Mouse (Mus musculus) small intestine, adult 2 months (tissue): ENCODE measurements at regions not wholly inside any gene's neighbourhood (a gene's known extent, or its start where the extent isn't known, plus 50 kb on each side); places are given as distances from the start of the nearest gene placed in this dataset.
"Not testable (repeated sequence)": the region's sequence is repeated elsewhere in the genome, so short reads cannot be mapped to it uniquely, and the experiment has no call there.

Source experiments
- H3K27ac ChIP-seq: fragments of 200-500 bp; 2 replicates; pipeline ENCODE4 v1.5.1; 2012; ENCODE audit warnings: low read depth, low read length, control low read depth, inconsistent platforms; ENCODE audit not compliant: insufficient read depth
- H3K27me3 ChIP-seq: fragments of 200-500 bp; 2 replicates; pipeline ENCODE4 v1.6.1; 2012; ENCODE audit warnings: mild to moderate bottlenecking, moderate library complexity, low read length, inconsistent platforms; ENCODE audit not compliant: control insufficient read depth, insufficient read depth
- H3K36me3 ChIP-seq: fragments of 200-500 bp; 2 replicates; pipeline ENCODE4 v1.6.1; 2012; ENCODE audit warnings: mild to moderate bottlenecking, low read length, control low read depth, inconsistent platforms; ENCODE audit not compliant: control insufficient read depth, insufficient read depth
- H3K4me1 ChIP-seq: fragments of 200-500 bp; 2 replicates; pipeline ENCODE4 v1.6.1; 2012; ENCODE audit warnings: low read length, inconsistent platforms, mixed read lengths; ENCODE audit not compliant: control insufficient read depth, insufficient read depth, insufficient read length
- H3K4me3 ChIP-seq: fragments of 200-500 bp; 2 replicates; pipeline ENCODE4 v1.5.1; 2012; ENCODE audit warnings: low read depth, mild to moderate bottlenecking, control low read depth, inconsistent platforms, low read length, moderate library complexity
- CTCF ChIP-seq: fragments of 200-500 bp; IDR thresholded peaks from 2 replicates; pipeline ENCODE4 v1.5.1; 2012; ENCODE audit warnings: low read depth, mild to moderate bottlenecking, control low read depth, inconsistent platforms, low read length, moderate library complexity, mixed read lengths; ENCODE audit not compliant: insufficient replicate concordance, insufficient read length; ENCODE audit errors: extremely low read depth
- POLR2A ChIP-seq: fragments of 200-500 bp; IDR thresholded peaks from 2 replicates; pipeline ENCODE4 v1.6.1; 2012; ENCODE audit warnings: low read depth, mild to moderate bottlenecking, control low read depth, inconsistent platforms, low read length, moderate library complexity
- WGBS: fragments of 180-500 bp; shearing (Covaris S2); methylation state at CpG from one replicate; pipeline ENCODE4 v1.1.7; 2018; 5-methylcytosine and 5-hydroxymethylcytosine counted together

- no peaks in the 10 kb centered on the region for H3K36me3 ChIP-seq
- 94% methylated on average over 2 of the region's 2 CpGs for WGBS
- H3K27me3 ChIP-seq = no peaks in the 10 kb centered on the region
- no peak overlapping the region for H3K4me3 ChIP-seq
- TF ChIP-seq POLR2A (no peak), CTCF (no peak)
- H3K4me1 ChIP-seq = no peaks in the 10 kb centered on the region
- H3K27ac ChIP-seq = no peak overlapping the region
Measured at GRCm38 (mm10) chr13:52318276-52318675, 212.8 kb downstream of the Diras2 start.

DNA sequence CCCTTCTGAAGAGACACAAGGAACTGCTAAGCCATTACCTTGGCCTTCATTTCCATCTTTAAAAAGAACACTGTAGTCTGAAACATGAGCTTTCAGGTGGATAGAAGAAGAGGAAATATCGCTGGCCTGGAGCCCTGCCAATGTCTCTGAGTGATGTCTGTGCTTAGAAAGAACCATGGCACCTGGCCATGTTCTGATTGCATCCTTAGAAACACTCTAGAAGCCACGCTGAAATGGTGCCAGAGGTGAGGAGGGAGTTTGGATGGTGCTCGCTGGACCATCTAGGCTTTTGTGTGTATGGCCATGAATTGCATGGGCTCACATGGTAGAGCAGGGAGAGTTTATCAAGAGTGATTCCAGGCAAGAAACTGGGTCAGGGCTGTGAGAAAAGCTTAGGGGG lies 207.4 kb downstream of the Diras2 start:
- H3K4me1 ChIP-seq = no peaks in the 10 kb centered on the region
- no peaks in the 10 kb centered on the region for H3K36me3 ChIP-seq
- H3K4me3 ChIP-seq = no peak overlapping the region
- 23% methylated on average over 3 of the region's 3 CpGs for WGBS
- no peak overlapping the region for H3K27ac ChIP-seq
- no peaks in the 10 kb centered on the region for H3K27me3 ChIP-seq
- no peak for TF ChIP-seq CTCF
- TF ChIP-seq POLR2A = no peak

GRCm38 (mm10) chr13:52324378-52324777 lies 206.7 kb downstream of the Diras2 start:
- 61% methylated on average over 3 of the region's 3 CpGs for WGBS
- H3K4me1 ChIP-seq, H3K4me3 ChIP-seq, H3K27ac ChIP-seq, H3K27me3 ChIP-seq, H3K36me3 ChIP-seq: not testable (repeated sequence)

GRCm38 (mm10) chr13:52325647-52326046 lies 205.4 kb downstream of the Diras2 start:
- not testable (repeated sequence) for H3K27ac ChIP-seq, H3K36me3 ChIP-seq, H3K27me3 ChIP-seq, H3K4me1 ChIP-seq, H3K4me3 ChIP-seq
- WGBS = 67% methylated on average over 6 of the region's 6 CpGs

DNA sequence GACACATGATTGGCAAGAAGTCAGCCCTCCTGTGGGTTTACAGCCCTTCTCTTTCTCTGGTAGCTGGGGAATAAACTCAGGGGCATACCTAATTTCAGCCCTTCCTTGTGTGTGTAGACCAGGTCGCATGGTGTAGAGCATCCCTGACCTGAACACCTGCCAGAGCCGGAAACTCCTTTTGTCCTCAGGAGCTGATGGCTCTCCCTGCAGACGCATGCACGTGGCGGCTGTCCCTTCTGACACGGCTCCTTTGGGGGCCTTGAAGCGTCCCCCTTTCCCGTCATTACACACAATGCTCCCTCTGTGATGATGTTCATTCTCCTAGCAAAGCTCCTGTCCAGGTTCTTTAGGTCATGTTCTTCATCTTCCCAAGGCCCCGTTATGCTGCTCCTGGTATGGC lies 203.3 kb downstream of the Diras2 start:
- Histone ChIP-seq H3K4me3 (no peak overlapping the region), H3K27ac (no peak overlapping the region), H3K36me3 (no peaks in the 10 kb centered on the region), H3K4me1 (no peaks in the 10 kb centered on the region), H3K27me3 (no peaks in the 10 kb centered on the region)
- 89% methylated on average over 9 of the region's 9 CpGs for WGBS
- TF ChIP-seq POLR2A (no peak), CTCF (no peak)

DNA sequence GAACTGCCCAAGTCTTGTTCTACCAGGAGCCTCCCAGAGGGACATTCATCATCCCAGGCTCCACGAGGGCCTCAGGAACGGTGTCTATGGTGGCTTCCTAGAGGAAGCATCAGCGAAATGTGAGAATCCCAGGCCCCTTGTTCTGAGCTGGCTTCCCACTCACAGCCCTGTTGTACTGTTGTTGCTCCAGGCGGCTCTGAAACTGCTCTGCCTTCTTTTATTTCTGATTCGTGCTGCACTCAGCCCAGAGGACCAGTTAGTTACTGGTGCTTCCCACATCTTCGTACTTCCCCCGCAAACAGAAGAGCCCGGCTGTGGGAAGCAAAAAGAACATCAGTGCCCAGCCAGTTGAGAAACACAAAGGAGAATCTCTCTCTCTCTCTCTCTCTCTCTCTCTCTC lies 202.3 kb downstream of the Diras2 start:
- TF ChIP-seq CTCF = no peak
- TF ChIP-seq POLR2A = no peak
- WGBS = 71% methylated on average over 8 of the region's 8 CpGs
- Histone ChIP-seq H3K4me1 (no peaks in the 10 kb centered on the region), H3K4me3 (no peak overlapping the region), H3K36me3 (no peaks in the 10 kb centered on the region), H3K27me3 (no peaks in the 10 kb centered on the region), H3K27ac (no peak overlapping the region)

DNA sequence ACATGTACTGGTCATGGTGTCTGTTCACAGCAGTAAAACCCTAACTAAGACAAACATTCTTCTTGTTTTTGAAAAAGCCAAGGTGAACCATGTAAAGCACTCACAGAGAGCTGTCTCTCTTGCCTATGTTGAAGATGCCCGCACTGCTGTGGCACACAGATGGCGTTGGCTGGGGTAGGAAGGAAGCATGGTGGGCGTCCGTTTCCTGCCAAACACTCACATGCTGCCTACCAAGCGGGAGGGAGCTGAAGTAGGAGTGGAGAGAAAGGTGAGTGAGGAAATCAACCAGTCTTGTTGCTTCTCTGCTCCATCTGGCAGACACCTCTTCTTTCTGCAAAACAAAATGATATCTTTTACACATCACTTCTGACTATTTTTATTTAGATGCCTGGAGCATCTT lies 200.0 kb downstream of the Diras2 start:
- no peak overlapping the region for H3K27ac ChIP-seq
- no peak for TF ChIP-seq POLR2A
- no peaks in the 10 kb centered on the region for H3K36me3 ChIP-seq
- H3K4me1 ChIP-seq = no peaks in the 10 kb centered on the region
- H3K27me3 ChIP-seq = no peaks in the 10 kb centered on the region
- H3K4me3 ChIP-seq = no peak overlapping the region
- WGBS = 72% methylated on average over 5 of the region's 5 CpGs

DNA sequence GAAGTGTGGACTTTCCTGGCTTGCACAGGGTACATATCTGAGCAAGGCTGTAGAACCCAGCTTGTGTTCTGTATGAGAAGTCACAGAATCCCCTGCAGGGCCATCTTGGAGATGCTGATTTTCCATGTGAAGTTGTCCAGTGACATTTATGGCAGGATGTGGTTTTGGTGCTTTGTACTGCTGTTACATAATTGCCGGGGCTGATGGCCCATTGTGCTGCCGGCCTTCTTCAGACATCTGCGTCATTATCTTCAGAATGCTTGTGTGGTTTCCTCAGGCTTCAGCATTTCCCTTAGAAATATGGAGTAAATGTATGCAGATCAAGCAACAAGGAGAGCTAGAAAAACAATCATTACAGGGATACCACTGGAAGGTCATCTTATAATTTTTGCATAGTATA lies 196.1 kb downstream of the Diras2 start:
- H3K27ac ChIP-seq = no peak overlapping the region
- H3K36me3 ChIP-seq = no peaks in the 10 kb centered on the region
- H3K4me3 ChIP-seq = no peak overlapping the region
- H3K27me3 ChIP-seq = no peaks in the 10 kb centered on the region
- H3K4me1 ChIP-seq = no peaks in the 10 kb centered on the region
- TF ChIP-seq CTCF (no peak), POLR2A (no peak)
- 72% methylated on average over 3 of the region's 3 CpGs for WGBS
